Mouse (Mus musculus): Measurements from ENCODE around the gene Slc17a9.
A peak's percentile ranks its signal among the peaks of the same experiment; 100 is the strongest.

The Slc17a9 gene

GRCm38 (mm10) chr2:180724585-180725413, at the start of gene Slc17a9:
Gene Slc17a9 (plus strand): TSS chr2:180725263.
- peak; percentile 64 for DNase-seq

- no peak for DNase-seq
Observed at GRCm38 (mm10) chr2:180676706-180677105, 48.4 kb upstream of the Slc17a9 start.

- DNase-seq: peak; percentile 74
Observed at GRCm38 (mm10) chr2:180678609-180679140, 46.4 kb upstream of the Slc17a9 start.

- no peak for DNase-seq
Observed at GRCm38 (mm10) chr2:180681225-180681624, 43.8 kb upstream of the Slc17a9 start.

DNA sequence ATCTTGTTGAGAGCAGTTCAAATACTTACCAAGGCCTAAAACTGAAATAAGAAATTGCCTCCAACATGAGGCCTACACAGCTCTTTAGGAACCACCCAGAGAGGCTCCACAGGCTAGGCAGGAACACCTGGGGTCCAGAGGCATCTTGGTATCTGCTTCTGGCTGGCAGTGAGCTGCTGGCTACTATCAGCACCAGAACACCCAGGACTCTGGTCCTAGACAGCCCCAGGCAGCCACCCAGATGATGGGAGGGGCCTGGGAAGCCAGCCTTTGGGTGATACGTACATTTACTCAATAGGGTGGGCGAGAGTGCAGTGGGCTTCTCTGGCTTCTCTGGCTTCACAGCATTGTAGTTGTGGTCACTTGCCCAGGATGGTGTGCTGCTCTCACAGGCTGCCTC, 41.5 kb upstream of the Slc17a9 start:
- DNase-seq: no peak

DNA sequence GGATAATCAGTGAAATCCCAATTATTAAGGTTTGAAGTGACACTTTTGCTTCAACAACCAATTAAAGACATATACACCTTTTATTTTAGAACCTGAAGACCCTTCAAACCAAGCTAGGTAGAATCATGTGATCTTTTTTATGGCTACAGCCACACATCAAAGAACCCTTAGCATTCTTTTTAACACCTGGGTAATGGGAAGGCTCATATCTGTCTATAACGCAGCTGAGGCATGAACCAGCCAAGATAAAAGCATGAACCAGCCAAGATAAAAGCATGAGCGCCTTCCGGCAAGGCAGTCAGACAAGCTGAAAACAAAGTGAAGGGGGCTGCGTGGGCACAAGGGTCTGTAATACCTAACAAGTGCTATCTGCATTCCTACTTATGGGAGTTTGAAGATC, 41.0 kb upstream of the Slc17a9 start:
- no peak for DNase-seq

GRCm38 (mm10) chr2:180689841-180690240, 35.2 kb upstream of the Slc17a9 start:
- DNase-seq: no peak

DNA sequence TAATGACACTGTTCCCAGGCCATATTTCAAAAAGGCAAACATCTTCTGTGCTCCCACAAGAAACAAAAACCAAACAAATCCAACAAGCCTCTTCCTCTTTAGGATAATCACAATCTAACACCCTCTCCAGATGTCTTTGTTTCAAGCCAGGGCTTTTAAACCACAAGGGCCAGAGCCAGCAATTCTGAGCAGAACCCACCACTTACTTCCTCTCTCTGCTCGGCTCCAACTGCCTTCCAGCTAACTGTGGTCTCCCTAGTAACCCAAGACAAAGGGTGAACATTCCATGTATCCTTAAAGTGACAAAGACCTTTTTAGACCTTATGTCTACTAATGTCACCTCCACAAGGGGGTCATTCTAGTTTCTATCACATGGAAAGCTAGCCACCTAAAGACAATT, 32.4 kb upstream of the Slc17a9 start:
- DNase-seq: peak; percentile 30

- no peak for DNase-seq
Observed at GRCm38 (mm10) chr2:180695176-180695575, 29.9 kb upstream of the Slc17a9 start.

DNA sequence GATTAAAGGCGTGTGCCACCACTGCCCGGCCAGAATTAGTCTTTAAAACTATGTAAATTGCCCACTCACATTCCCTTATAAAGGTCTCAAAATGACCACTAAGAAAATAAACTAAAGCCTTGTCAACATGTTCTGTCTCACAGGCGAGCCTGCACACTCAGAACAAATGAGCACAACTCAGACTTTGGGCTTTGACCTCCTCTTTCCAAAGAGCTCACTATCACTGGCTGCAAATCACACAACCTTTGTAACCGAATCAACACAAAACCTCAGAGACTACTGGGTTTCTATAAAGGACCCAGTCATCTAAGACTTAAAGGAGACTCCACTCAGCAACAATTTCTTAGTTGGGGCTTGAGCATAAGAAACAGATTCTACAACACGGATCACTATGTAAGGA, 24.6 kb upstream of the Slc17a9 start:
- no peak for DNase-seq

- DNase-seq: no peak
Observed at GRCm38 (mm10) chr2:180701053-180701766, 23.9 kb upstream of the Slc17a9 start.

DNA sequence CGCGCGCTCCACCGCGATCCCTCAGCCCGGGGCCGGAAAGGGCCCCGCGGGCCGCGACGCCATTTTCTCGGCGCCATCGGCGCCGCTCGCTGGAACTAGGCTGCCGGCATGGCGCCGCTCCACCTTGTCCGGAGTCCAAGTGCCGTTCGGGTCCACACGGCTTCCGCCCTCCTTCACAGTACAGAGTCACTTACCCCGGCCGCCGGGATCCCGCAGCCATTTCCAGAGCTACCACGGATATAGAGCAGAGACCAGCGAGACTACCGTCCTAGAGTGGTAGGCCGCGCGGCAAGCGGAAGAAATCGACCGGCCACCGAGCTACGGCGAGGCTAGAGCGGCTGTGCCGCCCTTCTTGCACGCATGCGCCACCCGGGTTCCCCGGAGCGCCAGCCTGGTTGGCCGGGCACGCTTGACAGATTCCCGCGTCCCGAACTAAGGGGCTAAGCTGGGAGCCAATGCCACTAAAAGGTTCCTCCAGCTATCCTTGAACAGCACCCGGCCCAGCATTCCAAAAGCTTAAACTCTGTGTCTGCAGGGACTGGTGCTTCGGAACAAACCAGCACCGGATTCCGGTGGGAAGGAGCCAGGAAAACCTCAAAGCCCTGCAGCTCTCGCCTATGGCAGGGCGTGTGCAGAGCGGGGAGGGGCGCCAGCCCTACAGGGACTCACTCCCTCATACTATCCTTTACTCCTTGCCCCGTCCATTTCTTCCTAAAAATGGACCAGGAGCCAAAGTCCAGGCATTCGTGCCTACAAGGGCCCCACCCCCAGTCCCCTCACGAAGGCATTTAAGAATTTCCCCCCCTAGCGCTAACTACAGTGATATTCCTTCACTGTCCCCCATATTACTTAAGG, 23.1 kb upstream of the Slc17a9 start:
- DNase-seq: peak; percentile 92

DNA sequence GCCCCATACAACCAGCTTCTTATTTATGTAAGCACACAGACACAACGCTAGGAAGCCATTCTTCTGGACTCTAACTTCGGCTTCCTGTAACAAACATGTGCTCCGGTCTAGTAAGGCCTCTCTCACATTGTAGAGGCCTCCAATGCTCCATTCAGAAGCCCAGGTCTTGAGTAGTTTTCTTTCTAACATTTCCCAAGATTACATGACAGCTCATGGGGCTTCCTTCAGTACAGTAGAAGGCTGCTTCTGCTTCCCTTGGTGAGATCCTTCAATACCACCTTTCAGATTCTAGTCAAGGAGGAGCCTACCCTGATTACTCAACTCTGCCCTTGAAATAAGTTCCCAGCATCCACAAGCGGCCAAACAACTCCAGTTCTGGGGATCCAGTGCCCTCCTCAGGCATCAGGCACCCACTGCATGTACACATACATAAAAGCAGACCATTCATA, 22.3 kb upstream of the Slc17a9 start:
- no peak for DNase-seq

- no peak for DNase-seq
Observed at GRCm38 (mm10) chr2:180703175-180703574, 21.9 kb upstream of the Slc17a9 start.

GRCm38 (mm10) chr2:180703645-180704359, 21.3 kb upstream of the Slc17a9 start:
- DNase-seq: no peak

DNA sequence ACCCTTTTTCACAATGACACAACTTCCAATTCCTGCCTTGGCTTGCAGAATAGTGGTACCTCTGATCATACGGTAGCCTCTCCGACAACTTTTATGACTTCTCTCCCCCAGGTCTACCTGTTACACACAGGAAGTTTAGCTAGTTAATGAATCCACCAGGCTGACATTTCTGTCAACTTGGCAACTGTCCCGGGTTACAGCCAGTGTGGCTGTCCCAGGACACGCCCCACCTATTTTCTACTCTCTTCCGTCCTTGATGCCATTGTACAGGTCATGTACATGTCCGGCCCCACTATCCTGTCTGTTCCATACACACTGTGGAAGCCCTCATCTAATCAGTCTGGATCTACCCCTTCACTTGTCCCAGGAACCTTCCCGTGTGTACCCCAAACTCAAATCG, 20.5 kb upstream of the Slc17a9 start:
- no peak for DNase-seq

DNA sequence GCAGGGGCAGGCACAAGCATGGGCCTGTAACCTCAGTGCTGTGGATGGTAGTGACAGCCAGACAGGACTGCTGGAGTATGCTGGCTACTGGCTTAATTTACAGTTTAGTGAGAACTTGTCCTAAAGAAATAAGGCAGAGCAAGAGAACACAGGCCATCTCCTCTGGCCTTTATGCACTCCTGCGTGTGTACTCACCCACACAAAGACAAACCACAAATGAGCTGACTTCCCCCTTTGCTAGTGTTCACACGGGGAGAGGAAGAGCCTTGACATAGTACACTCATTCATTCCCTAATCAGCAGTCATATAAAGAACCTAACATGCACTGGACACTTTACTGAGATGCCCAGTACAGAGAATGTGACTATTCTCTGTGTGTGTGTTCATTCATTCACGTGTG, 20.0 kb upstream of the Slc17a9 start:
- no peak for DNase-seq

- DNase-seq: no peak
Observed at GRCm38 (mm10) chr2:180705975-180706374, 19.1 kb upstream of the Slc17a9 start.

GRCm38 (mm10) chr2:180709023-180709922, 15.8 kb upstream of the Slc17a9 start:
- DNase-seq: no peak

DNA sequence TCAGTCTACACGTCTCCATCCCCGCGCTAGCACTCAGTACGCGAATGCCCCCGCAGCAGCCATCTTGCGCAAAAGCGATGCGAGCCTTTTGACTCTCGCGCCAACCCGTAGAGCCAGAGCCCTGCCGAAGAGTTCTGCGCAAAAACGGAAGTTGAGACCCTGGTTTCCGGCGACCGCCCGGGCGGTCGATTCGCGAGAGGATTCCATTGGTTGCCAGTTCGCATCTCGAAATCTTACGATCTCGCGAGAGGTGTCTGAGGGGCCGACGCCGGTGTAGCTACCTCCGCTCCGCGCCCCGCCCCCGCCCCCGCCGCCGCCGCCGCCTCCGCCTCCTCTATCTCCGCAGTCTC, 15.2 kb upstream of the Slc17a9 start, which contains the start of the genes Dido1 and Gid8:
TSS of gene Dido1 (minus strand) at position 77 of the 350 bp plus-strand sequence.
TSS of gene Gid8 (plus strand) at position 195 of the 350 bp plus-strand sequence.
- peak; percentile 96 for DNase-seq

All from lung, postnatal 14 days (tissue).